Mouse (Mus musculus) embryonic facial prominence, embryonic 11.5 days (tissue): ENCODE results near the gene Ncor2. TPM values are rescaled to one million over a fixed set of nuclear protein-coding genes. Genes with fewer than 3 reads are reported as not detected.

Experiments
- ATAC-seq: fragments of 200-750 bp; cut with Nextera tagmentation; replicated peaks from 2 replicates; pipeline ENCODE4 v1.8.0; 2017; ENCODE audit warnings: low read depth; ENCODE audit not compliant: insufficient number of reproducible peaks, low FRiP score, low TSS enrichment
- DNase-seq: peaks from one replicate; pipeline ENCODE4 v3.0.0-alpha.2; 2015; ENCODE audit warnings: low spot score
- H3K27ac ChIP-seq: fragments of 300-500 bp; sonication (generic); replicated peaks from 2 replicates; pipeline ENCODE4 v1.5.1; 2014; ENCODE audit warnings: mild to moderate bottlenecking, low read depth, low read length, control low read depth
- H3K27me3 ChIP-seq: fragments of 300-500 bp; sonication (generic); 2 replicates; pipeline ENCODE4 v1.6.1; 2014; ENCODE audit warnings: mild to moderate bottlenecking, low read length, moderate library complexity, mixed read lengths; ENCODE audit not compliant: control insufficient read depth, insufficient read depth
- H3K36me3 ChIP-seq: fragments of 300-500 bp; sonication (generic); replicated peaks from 2 replicates; pipeline ENCODE4 v1.6.1; 2014; ENCODE audit warnings: low read depth, mild to moderate bottlenecking, low read length, moderate library complexity, mixed read lengths; ENCODE audit not compliant: control insufficient read depth, insufficient read depth
- H3K4me1 ChIP-seq: fragments of 300-500 bp; sonication (generic); 2 replicates; pipeline ENCODE4 v1.6.1; 2014; ENCODE audit warnings: low read length, mixed read lengths; ENCODE audit not compliant: control insufficient read depth, insufficient read depth
- H3K4me2 ChIP-seq: fragments of 300-500 bp; sonication (generic); 2 replicates; pipeline ENCODE4 v1.6.1; 2014; ENCODE audit warnings: low read depth, mild to moderate bottlenecking, control low read depth, low read length, moderate library complexity
- H3K4me3 ChIP-seq: fragments of 300-500 bp; sonication (generic); 2 replicates; pipeline ENCODE4 v1.5.1; 2014; ENCODE audit warnings: low read depth, low read length, control low read depth
- H3K9ac ChIP-seq: fragments of 300-500 bp; sonication (generic); replicated peaks from 2 replicates; pipeline ENCODE4 v1.6.1; 2014; ENCODE audit warnings: mild to moderate bottlenecking, control low read depth, low read length
- H3K9me3 ChIP-seq: fragments of 300-500 bp; sonication (generic); replicated peaks from 2 replicates; pipeline ENCODE4 v1.6.1; 2016; ENCODE audit warnings: mild to moderate bottlenecking, low read length, inconsistent platforms, mixed read lengths; ENCODE audit not compliant: control insufficient read depth
- whole genome bisulfite sequencing: fragments of 180-500 bp; shearing (Covaris S2); extraction: QIAGEN DNeasy Blood & Tissue Kit; methylation state at CpG from one replicate; pipeline ENCODE4 v1.1.7; 2014; 5-methylcytosine and 5-hydroxymethylcytosine counted together
- polyA plus RNA-seq: library from polyadenylated mRNA; unstranded; fragments of >200 nt; fragmentation: Nextera tagmentation; extraction: Ambion mirVana; gene quantifications from 2 replicates; pipeline ENCODE4 v1.2.1, GENCODE M21; 2014

Gene Ncor2
- polyA plus RNA-seq, 1 experiment from 2014 or later, result 12.4 TPM

DNA sequence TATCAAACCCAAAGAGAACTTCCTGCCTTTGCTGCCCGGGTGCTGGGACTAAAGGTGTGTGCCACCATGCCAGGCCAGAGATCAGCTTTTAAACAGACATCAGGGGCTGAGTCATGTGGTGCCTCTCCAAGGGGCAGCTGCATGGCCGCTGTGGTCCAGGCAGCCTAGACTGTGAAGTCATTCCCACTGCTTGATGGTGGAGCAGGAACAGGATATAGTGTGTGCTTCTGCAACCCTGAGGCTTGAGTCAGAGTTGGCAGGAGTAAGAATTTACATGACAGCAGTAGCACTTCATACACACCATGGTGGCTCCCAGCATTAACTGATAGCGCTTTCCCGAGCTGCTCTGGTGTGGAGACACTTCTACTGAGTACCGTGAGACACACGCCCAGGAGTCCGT is 106.6 kb downstream of the Ncor2 start:
- Histone ChIP-seq H3K4me3 (no peak overlapping the region), H3K4me1 (no peaks in the 10 kb centered on the region), H3K9ac (no peak overlapping the region), H3K27me3 (no peaks in the 10 kb centered on the region), H3K36me3 (peaks cover 2% of the 10 kb centered on the region), H3K9me3 (no peaks in the 10 kb centered on the region), H3K27ac (no peak overlapping the region), H3K4me2 (no peak overlapping the region)
- ATAC-seq (no peak), DNase-seq (no peak)
- 90% methylated on average over 7 of the region's 7 CpGs for WGBS

DNA sequence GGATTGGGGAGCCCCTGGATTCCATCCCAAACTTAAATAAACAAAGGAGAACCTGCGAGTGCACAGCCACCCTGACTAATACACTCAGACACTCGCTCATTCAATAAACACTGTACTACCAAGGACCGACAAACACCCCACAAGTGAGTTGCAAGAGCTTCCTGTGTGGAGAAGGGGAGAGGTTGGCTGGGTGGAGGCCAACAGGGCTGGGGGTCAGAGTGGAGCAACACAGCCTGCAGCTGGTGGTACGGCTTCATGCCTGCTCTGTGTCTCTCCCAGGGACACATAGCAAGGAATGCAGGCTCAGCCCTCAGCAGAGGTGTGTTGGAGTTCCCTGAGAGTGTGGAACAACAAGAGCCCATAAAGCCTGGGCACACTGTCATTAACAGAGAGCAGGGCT is 107.1 kb downstream of the Ncor2 start:
- Histone ChIP-seq H3K4me2 (no peak overlapping the region), H3K4me3 (no peak overlapping the region), H3K9ac (no peak overlapping the region), H3K27me3 (no peaks in the 10 kb centered on the region), H3K4me1 (no peaks in the 10 kb centered on the region), H3K36me3 (peaks cover 2% of the 10 kb centered on the region; the same call in 1 of the 2 replicates), H3K27ac (no peak overlapping the region), H3K9me3 (no peaks in the 10 kb centered on the region)
- DNase-seq (no peak), ATAC-seq (no peak)
- WGBS, result 72% methylated on average over 4 of the region's 4 CpGs

- Histone ChIP-seq H3K36me3 (peaks cover 5% of the 10 kb centered on the region), H3K4me2 (no peak overlapping the region), H3K27ac (no peak overlapping the region), H3K9me3 (no peaks in the 10 kb centered on the region), H3K27me3 (no peaks in the 10 kb centered on the region), H3K4me3 (no peak overlapping the region), H3K9ac (no peak overlapping the region), H3K4me1 (no peaks in the 10 kb centered on the region)
- ATAC-seq (no peak), DNase-seq (no peak)
- 80% methylated on average over 2 of the region's 2 CpGs for WGBS
Measured at GRCm38 (mm10) chr5:125070399-125070798, 108.6 kb downstream of the Ncor2 start.

- Histone ChIP-seq H3K9me3 (no peaks in the 10 kb centered on the region), H3K4me2 (no peak overlapping the region), H3K4me1 (no peaks in the 10 kb centered on the region), H3K9ac (no peak overlapping the region), H3K4me3 (no peak overlapping the region), H3K27ac (no peak overlapping the region), H3K27me3 (no peaks in the 10 kb centered on the region), H3K36me3 (peaks cover 8% of the 10 kb centered on the region)
- ATAC-seq (no peak), DNase-seq (no peak)
- 77% methylated on average over 5 of the region's 5 CpGs for WGBS
Measured at GRCm38 (mm10) chr5:125069916-125070315, 109.1 kb downstream of the Ncor2 start.

GRCm38 (mm10) chr5:125069426-125069825 is 109.6 kb downstream of the Ncor2 start:
- Histone ChIP-seq H3K27ac (no peak overlapping the region), H3K4me2 (no peak overlapping the region), H3K9ac (no peak overlapping the region), H3K4me3 (no peak overlapping the region), H3K27me3 (no peaks in the 10 kb centered on the region), H3K9me3 (no peaks in the 10 kb centered on the region), H3K36me3 (peaks cover 7% of the 10 kb centered on the region; the same call in 1 of the 2 replicates), H3K4me1 (no peaks in the 10 kb centered on the region)
- peak; percentile 21 for DNase-seq
- WGBS, result 50% methylated on average over 5 of the region's 5 CpGs
- ATAC-seq, result no peak

- Histone ChIP-seq H3K9me3 (no peaks in the 10 kb centered on the region), H3K4me3 (no peak overlapping the region), H3K27ac (0 out of 2 replicates have a peak overlapping the region, but pooled peaks have one; percentile 13), H3K27me3 (no peaks in the 10 kb centered on the region), H3K4me1 (no peaks in the 10 kb centered on the region), H3K36me3 (peaks cover 7% of the 10 kb centered on the region; the same call in 1 of the 2 replicates), H3K9ac (no peak overlapping the region), H3K4me2 (no peak overlapping the region)
- DNase-seq (no peak), ATAC-seq (no peak; the same call in 1 of the 2 replicates)
- 74% methylated on average over 16 of the region's 16 CpGs for WGBS
Measured at GRCm38 (mm10) chr5:125068371-125068951, 110.6 kb downstream of the Ncor2 start.

DNA sequence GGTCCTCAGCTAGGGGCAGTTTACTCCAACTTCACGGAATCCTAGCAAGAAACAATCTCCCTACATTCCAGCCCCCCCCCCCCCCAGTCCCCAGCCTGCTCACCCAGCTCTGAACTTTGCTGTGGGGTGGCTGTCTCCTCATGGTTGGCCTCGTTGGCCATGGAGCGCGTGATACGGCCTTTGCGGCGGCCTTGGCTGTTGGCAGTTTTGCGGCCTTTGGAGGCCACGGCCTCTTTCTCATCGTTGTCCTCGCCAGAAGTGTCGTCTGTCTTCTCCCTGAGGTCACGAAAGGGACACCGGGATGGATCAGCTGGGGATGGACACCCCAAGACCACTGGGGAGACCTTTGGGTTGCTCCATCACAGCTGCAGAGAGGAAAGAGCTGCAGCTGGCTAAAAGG is 111.3 kb downstream of the Ncor2 start:
- 92% methylated on average over 14 of the region's 14 CpGs for WGBS
- no peaks in the 10 kb centered on the region for H3K27me3 ChIP-seq
- no peak for DNase-seq
- H3K27ac ChIP-seq, result no peak overlapping the region
- no peak for ATAC-seq
- no peaks in the 10 kb centered on the region for H3K4me1 ChIP-seq
- H3K36me3 ChIP-seq, result peaks cover 7% of the 10 kb centered on the region; the same call in 1 of the 2 replicates
- no peak overlapping the region for H3K9ac ChIP-seq
- H3K9me3 ChIP-seq, result no peaks in the 10 kb centered on the region
- H3K4me3 ChIP-seq, result no peak overlapping the region
- H3K4me2 ChIP-seq, result no peak overlapping the region

DNA sequence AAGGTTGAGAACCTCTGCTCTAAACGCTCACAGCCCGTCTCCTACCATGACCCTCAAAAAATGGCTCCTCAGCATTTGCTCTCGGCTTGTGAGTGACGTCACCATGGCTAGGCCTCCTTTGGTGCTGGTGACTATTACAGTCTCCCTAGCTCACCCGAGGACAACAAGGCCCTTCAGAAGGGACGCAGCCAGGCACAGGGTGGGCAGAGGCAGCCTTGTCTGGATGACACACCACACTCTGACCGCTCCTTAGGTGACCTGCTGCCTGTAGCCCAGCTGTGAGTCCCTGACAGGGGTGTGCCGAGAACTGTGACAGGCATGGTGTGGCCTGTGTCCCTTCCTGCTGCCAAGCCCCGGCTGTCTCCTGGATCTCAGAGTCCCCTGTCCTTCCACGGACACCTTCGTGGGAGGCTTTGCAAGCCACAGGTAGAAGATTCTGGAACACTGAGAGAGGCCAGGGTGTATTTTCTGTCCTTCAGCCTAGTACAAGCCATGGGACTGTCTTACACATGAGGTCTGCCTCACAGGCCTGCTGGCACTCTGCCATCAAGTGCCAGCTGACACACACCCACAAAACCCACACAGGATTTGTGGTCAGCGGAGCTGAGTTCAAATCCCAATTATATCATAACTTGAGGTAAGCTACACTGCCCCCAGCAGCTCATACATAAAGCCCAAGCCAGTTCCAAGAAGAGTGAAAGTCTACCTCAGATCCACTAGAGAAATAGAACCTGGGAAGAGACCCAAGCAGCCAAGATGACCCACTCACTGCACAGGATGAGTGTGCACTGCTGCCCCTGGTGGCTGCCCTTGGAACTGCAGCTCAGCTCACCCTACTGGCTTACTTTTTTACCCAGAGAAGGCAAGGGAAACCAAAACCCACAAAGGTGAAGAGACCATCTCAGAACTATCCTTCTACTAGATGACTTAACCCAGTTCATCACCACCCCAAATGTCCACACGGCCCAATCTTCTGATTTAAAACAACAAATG is 112.2 kb downstream of the Ncor2 start:
- Histone ChIP-seq H3K4me1 (no peaks in the 10 kb centered on the region), H3K9me3 (no peaks in the 10 kb centered on the region), H3K27me3 (no peaks in the 10 kb centered on the region), H3K4me2 (no peak overlapping the region), H3K36me3 (peaks cover 7% of the 10 kb centered on the region; the same call in 1 of the 2 replicates), H3K4me3 (no peak overlapping the region), H3K27ac (no peak overlapping the region), H3K9ac (no peak overlapping the region)
- DNase-seq (peak; percentile 76), ATAC-seq (no peak)
- 92% methylated on average over 13 of the region's 13 CpGs for WGBS
